Comparison of ENCODE assay signal across 26 mouse cellular contexts in the genomic region with DNA sequence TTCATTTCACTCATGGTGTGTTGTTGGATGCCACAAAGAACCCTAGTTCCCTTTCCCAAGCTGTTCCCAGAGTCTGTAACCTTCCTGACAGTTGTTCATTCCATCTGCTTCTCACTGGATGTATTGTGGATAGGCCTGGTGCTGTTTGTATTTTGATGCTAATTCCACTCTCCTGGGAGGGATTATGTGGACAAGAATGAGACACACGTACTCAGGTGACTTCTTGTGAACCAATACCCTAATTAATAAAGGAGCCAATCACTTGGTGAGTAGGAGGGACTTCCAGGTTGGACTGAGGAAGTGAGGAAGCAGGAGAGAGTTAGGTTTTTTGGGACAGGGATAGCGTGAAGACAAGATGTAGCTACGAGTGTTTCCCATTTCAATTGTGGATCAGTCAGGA. TPM values are rescaled to one million over a fixed set of nuclear protein-coding genes. Genes with fewer than 3 reads are reported as not detected.
DNase-seq lines count a peak whose midpoint lies in the region; ATAC-seq lines count a peak whose summit lies in the region.
"Had no signal": no experiment of that assay in that cellular context is flagged by ENCODE, and none has a peak within 500 bp of the region (broad histone marks: within the 10 kb centered on the region; RNA-seq: fewer than 3 reads in every experiment).

No protein-coding gene starts in this region.

- no peaks in the 10 kb centered on the region for H3K9me3 ChIP-seq in midbrain, embryonic 11.5 days (ENCODE audit: control insufficient read depth, low read length)
- no peaks in the 10 kb centered on the region for H3K9me3 ChIP-seq in midbrain, embryonic 15.5 days
- H3K9me3 ChIP-seq in embryonic facial prominence, embryonic 10.5 days = no peaks in the 10 kb centered on the region
- H3K9me3 ChIP-seq: embryonic facial prominence, embryonic 13.5 days; embryonic facial prominence, embryonic 15.5 days; forebrain, embryonic 10.5 days; forebrain, embryonic 12.5 days; G1E had no signal

- peak; percentile 67 for DNase-seq in midbrain, embryonic 11.5 days (ENCODE audit: low spot score, missing footprints)
- DNase-seq in R1 (ENCODE audit: low read depth, low spot score) = peak; percentile 86
- no peak for DNase-seq in embryonic facial prominence, embryonic 10.5 days (ENCODE audit: low spot score)
- no peak for DNase-seq in gastrocnemius, postnatal 10 days
- DNase-seq: adrenal gland, adult 8-10 months; adrenal gland, postnatal 14 days; adrenal gland, postnatal 36 days; B cell, adult 2 months; cerebellum, adult 11-12 months; cerebellum, adult 2 months; cerebellum, adult 9-10 months; cerebellum, postnatal 10 days; cerebellum, postnatal 25 days had no signal

- WGBS in midbrain, embryonic 11.5 days = 65% methylated on average over 3 of the region's 3 CpGs
- 67% methylated on average over 3 of the region's 3 CpGs for WGBS in midbrain, embryonic 15.5 days
- 70% methylated on average over 3 of the region's 3 CpGs for WGBS in embryonic facial prominence, embryonic 10.5 days

- H3K4me3 ChIP-seq in midbrain, embryonic 11.5 days (ENCODE audit: low read depth, low read length) = no peak overlapping the region
- H3K4me3 ChIP-seq in midbrain, embryonic 15.5 days = no peak overlapping the region
- no peak overlapping the region for H3K4me3 ChIP-seq in embryonic facial prominence, embryonic 10.5 days
- H3K4me3 ChIP-seq: embryonic facial prominence, embryonic 13.5 days; embryonic facial prominence, embryonic 15.5 days; erythroblast, embryonic 14.5 days; forebrain, embryonic 10.5 days; forebrain, embryonic 12.5 days had no signal

- H3K4me1 ChIP-seq in midbrain, embryonic 11.5 days (ENCODE audit: control insufficient read depth, insufficient read depth, low read length) = no peaks in the 10 kb centered on the region
- H3K4me1 ChIP-seq in midbrain, embryonic 15.5 days = no peaks in the 10 kb centered on the region
- no peaks in the 10 kb centered on the region for H3K4me1 ChIP-seq in embryonic facial prominence, embryonic 10.5 days
- H3K4me1 ChIP-seq: embryonic facial prominence, embryonic 13.5 days; embryonic facial prominence, embryonic 15.5 days; forebrain, embryonic 10.5 days; forebrain, embryonic 12.5 days had no signal

- ATAC-seq in midbrain, embryonic 11.5 days (ENCODE audit: low FRiP score) = no peak
- no peak for ATAC-seq in midbrain, embryonic 15.5 days (replicated peaks)
- ATAC-seq: activated CD4-positive, CD25-positive, alpha-beta regulatory T cell, adult 4 months; CD4-positive, CD25-positive, alpha-beta regulatory T cell, adult 4 months; forebrain, embryonic 14.5 days; forebrain, embryonic 16.5 days; Patski had no signal

- H3K4me2 ChIP-seq in midbrain, embryonic 11.5 days = no peak overlapping the region
- no peak overlapping the region for H3K4me2 ChIP-seq in midbrain, embryonic 15.5 days
- H3K4me2 ChIP-seq: embryonic facial prominence, embryonic 13.5 days; embryonic facial prominence, embryonic 15.5 days; forebrain, embryonic 12.5 days had no signal

- no peaks in the 10 kb centered on the region for H3K27me3 ChIP-seq in midbrain, embryonic 11.5 days (ENCODE audit: control insufficient read depth, insufficient read depth, low read length)
- H3K27me3 ChIP-seq in midbrain, embryonic 15.5 days (replicated peaks) = no peaks in the 10 kb centered on the region
- H3K27me3 ChIP-seq in embryonic facial prominence, embryonic 10.5 days (replicated peaks; ENCODE audit: low read depth, poor library complexity, severe bottlenecking) = no peaks in the 10 kb centered on the region
- H3K27me3 ChIP-seq: CH12.LX; embryonic facial prominence, embryonic 13.5 days; embryonic facial prominence, embryonic 15.5 days; forebrain, embryonic 12.5 days; Patski had no signal

- H3K36me3 ChIP-seq in midbrain, embryonic 11.5 days (ENCODE audit: control insufficient read depth, insufficient read depth, low read length) = no peaks in the 10 kb centered on the region
- H3K36me3 ChIP-seq in midbrain, embryonic 15.5 days (replicated peaks) = no peaks in the 10 kb centered on the region
- H3K36me3 ChIP-seq in embryonic facial prominence, embryonic 10.5 days (replicated peaks) = no peaks in the 10 kb centered on the region
- H3K36me3 ChIP-seq: embryonic facial prominence, embryonic 15.5 days; G1E had no signal

- H3K27ac ChIP-seq in midbrain, embryonic 11.5 days (ENCODE audit: low read depth, low read length) = no peak overlapping the region
- no peak overlapping the region for H3K27ac ChIP-seq in midbrain, embryonic 15.5 days
- no peak overlapping the region for H3K27ac ChIP-seq in embryonic facial prominence, embryonic 10.5 days (replicated peaks)
- H3K27ac ChIP-seq: embryonic facial prominence, embryonic 13.5 days; embryonic facial prominence, embryonic 15.5 days; forebrain, embryonic 10.5 days; forebrain, embryonic 12.5 days had no signal

- no peak overlapping the region for H3K9ac ChIP-seq in midbrain, embryonic 11.5 days (ENCODE audit: low read length)
- no peak overlapping the region for H3K9ac ChIP-seq in midbrain, embryonic 15.5 days
- H3K9ac ChIP-seq: embryonic facial prominence, embryonic 13.5 days; embryonic facial prominence, embryonic 15.5 days; forebrain, embryonic 12.5 days had no signal

RNA-seq across cellular contexts. Expression of gene Ano10, which starts 59.5 kb away (rescaled TPM):
- 39.4 and 46.3 TPM in 2 replicates for polyA plus RNA-seq in midbrain, embryonic 11.5 days (2014; fragmentation: Nextera tagmentation; extraction: Ambion mirVana)
- 39.7 and 41.9 TPM in 2 replicates for polyA plus RNA-seq in midbrain, embryonic 15.5 days (2015; fragmentation: Nextera tagmentation; extraction: Ambion mirVana)
- polyA plus RNA-seq in embryonic facial prominence, embryonic 10.5 days (2016; fragmentation: Nextera tagmentation; extraction: Ambion mirVana) = 26.3 and 27.9 TPM in 2 replicates
- total RNA-seq in gastrocnemius, postnatal 10 days (2021) = 10 to 100 TPM; 47.5 to 48.6 TPM

Comparison
In these comparisons a context has a peak if more than half of its experiments do, and no peak if none do; other contexts are left out.
1. DNase-seq: peak in midbrain, embryonic 11.5 days (single experiment) and R1 (single experiment); none in embryonic facial prominence, embryonic 10.5 days (single experiment) and gastrocnemius, postnatal 10 days (single experiment).